Mouse (Mus musculus) spleen, postnatal 0 days (tissue): Measurements from ENCODE around the gene Zswim7. TPM values are rescaled to one million over a fixed set of nuclear protein-coding genes. Genes with fewer than 3 reads are reported as not detected.

Source experiments
- polyA plus RNA-seq: library from polyadenylated mRNA; unstranded; fragments of >200 nt; fragmentation: Nextera tagmentation; extraction: Ambion mirVana; gene quantifications from 2 replicates; pipeline ENCODE4 v1.2.1, GENCODE M21; 2015

Zswim7 gene
- polyA plus RNA-seq, result 16.1 and 17.1 TPM in 2 replicates

GRCm38 (mm10) chr11:62280675-62281600 lies at the start of gene Zswim7, which contains the start of gene Ttc19:
Zswim7 (minus strand) TSS chr11:62281375.
Ttc19 (plus strand) TSS chr11:62281473.

GRCm38 (mm10) chr11:62248401-62249244 lies 32.6 kb downstream of the Zswim7 start, which contains the start of gene Adora2b:
Adora2b (plus strand) TSS chr11:62248984.

Other genes with a start within 250 kb of the Zswim7 start
- gene Adora2b, start 32.4 kb downstream of the Zswim7 start, polyA plus RNA-seq, result 1.2 and 1.4 TPM in 2 replicates
- 8.3 and 8.8 TPM in 2 replicates for gene Ttc19, start 98 bp upstream of the Zswim7 start, polyA plus RNA-seq
- gene Pigl, start 177.1 kb upstream of the Zswim7 start, polyA plus RNA-seq, result 5.1 and 5.6 TPM in 2 replicates
- gene Ncor1, start 177.2 kb upstream of the Zswim7 start, polyA plus RNA-seq, result 108 and 117 TPM in 2 replicates